Mouse (Mus musculus) testis, postnatal 10 days (tissue): ENCODE measurements around the gene Tmem33.

ENCODE experiments used
- DNase-seq: peaks from one replicate; pipeline ENCODE4 v3.0.0; 2021; ENCODE audit warnings: low spot score

The Tmem33 gene

DNA sequence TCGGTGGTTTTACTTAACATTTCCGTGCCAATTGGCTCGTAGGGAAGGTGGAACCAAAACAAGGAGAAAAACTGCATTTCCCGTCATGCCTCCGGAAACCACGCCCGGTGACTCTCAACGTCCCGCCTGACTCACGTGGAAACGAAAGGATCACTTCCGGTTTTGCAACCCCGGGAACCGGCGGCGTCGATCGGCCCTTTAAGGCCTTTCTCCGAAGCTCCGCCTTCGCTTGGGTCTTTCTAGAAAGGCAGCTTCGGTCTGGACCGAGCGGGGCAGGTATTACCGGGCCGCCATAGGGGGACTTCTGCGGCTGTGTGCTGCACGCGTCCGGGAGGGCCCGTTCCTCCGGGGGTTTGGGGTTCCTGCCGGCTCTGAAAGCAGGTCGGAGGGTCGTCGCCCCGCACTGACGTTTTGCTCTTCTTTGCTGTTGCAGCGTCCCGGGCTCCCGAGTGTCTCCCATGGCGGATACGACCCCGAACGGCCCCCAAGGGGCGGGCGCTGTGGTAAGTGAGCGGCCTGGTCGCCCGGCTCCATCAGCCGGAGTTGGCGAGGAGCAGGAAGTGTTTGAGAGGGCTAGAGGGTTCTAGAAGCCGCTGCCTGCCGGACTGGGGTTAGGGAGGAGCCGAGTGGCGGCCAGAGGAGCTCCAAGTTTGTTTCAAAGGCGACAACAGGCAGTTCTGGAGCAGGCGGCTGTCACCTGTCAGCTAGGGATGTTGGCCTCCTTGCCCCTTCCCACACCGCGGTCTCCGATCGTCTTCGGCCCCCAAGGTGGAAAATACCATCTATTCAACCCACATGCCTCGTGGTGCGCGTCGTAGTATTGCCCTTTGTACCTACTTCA is at the start of gene Tmem33:
Gene Tmem33 (plus strand): TSS at position 35 of the 841 bp plus-strand sequence.
- peak; percentile 88 for DNase-seq

DNA sequence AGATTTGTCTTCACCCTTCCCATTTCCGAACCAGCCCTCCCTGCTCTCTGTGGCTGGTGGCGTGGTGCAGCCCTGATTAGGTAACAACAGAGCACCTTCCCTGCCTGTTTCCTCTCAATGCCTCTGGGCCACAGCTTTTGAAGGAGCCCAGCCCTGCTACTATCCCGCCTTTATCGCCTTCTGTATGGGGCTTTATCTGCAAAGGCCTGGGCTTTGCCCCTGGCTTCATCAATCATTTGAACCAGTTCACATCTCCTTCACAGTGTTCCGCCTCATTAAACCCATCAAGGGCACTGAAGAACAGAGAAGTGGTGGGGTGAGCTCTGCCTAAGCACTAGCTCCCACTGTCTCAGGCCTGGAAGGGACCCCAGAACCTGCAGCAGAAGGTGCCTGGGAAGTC is 47.2 kb upstream of the Tmem33 start:
- DNase-seq, result no peak

DNA sequence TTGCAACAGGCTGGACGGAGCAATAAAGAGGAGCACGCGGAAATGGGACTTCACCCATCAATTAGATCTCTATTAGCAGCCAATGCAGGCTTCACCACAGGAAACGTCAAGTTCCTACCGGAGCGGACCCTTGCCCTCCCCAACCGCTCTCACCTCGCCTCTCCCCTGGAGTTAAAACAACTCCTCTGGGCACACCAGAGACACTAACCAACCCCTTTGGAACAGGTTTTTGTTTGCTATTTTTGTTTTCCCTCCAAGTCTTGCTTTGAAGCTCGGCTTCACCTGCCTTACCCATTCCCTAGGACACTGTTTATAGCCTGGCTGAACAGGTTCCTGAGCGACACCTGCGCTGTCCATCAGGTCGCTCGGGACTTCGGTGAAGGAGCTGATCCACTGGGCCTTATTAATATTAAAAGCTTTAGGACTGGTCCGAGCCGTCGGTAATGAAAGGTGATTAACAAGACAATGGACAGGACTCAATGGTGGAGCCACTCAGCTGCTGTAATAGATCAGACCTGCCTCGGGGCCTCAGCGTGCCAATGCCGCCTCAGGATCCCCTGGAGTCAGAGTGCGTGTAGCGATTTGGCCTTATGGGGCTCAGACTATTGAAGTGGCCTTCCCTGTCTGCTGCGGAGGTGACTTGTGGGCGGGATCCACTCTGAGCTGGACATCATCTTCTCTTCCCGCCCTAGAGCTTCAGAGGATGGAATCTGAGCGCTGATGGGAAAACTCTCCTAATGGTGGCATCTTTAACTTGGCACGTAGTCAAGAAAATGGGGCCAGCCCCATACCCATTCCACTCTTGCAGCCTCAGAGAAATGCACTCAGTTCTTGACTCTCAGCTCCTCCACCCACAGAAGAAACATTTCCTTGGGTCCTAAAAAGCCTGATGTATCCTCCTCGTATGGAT is 45.0 kb upstream of the Tmem33 start:
- no peak for DNase-seq

DNA sequence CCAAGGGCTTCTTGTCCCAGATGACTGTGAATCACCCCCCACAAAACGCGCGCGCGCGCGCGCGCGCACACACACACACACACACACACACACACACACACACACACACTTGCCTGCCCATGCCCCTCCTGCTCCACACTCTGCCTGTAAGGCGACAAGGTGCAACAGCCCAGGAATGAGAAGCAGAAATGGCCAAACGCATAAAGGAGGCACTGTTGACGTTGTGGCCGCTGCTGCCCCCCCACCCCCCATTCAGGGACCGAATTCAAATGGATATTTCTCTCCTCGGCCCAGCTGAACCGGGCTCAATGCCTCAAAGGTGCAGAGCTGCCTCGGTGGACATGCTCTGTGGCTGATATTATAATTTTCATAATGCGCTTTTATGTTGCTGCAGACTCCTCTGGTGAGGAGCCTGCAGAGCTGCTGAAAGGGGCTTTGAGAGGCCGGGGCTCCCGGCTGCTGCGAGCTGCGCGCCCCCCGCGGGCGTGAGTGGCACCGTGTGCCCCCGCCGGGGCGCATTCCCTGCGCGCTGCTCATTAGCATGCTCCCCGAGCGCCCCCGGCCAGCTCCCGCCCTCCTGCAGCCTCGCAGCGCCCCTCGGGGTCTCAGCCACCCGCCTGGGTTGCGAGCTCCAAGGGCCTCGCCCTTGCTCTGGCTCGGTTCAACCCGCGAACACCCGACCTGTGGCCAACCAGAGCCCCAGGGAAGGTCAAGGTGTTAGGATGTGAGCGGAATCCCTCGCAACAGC is 44.2 kb upstream of the Tmem33 start:
- no peak for DNase-seq

DNA sequence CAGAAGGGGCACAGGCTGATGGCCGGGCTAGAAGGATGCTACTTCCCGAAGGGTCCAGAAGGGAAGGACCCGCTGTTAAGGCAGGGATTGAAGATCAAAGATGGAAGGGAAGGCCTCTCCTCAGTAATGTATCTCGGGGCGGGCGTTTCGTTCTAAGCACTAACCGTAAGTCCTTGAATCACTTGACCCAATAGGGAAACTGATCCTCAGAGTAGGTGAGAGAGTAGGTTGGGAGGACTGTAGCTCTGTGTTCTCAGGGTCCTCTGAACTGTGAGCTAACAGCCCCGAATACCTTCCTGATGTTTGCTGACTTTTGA is 43.6 kb upstream of the Tmem33 start:
- no peak for DNase-seq

DNA sequence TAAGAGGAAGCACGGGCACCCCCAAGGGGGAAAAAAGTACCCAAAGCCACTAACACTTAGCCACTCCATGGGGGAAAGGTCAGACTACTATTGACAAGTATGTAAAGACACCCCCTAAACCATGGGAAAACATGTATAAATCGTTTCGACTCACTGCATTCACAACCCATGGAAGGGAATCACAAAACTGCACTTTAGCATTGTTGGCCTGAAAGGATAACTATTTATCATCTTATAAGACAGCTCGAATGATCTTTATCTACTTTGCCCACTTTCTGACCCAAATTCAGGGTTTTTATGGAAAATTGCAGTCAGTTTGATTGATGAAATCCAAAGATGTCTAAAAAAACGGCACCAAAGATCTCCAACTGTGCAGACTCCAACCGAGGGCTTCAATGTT is 38.5 kb upstream of the Tmem33 start:
- DNase-seq, result no peak

DNA sequence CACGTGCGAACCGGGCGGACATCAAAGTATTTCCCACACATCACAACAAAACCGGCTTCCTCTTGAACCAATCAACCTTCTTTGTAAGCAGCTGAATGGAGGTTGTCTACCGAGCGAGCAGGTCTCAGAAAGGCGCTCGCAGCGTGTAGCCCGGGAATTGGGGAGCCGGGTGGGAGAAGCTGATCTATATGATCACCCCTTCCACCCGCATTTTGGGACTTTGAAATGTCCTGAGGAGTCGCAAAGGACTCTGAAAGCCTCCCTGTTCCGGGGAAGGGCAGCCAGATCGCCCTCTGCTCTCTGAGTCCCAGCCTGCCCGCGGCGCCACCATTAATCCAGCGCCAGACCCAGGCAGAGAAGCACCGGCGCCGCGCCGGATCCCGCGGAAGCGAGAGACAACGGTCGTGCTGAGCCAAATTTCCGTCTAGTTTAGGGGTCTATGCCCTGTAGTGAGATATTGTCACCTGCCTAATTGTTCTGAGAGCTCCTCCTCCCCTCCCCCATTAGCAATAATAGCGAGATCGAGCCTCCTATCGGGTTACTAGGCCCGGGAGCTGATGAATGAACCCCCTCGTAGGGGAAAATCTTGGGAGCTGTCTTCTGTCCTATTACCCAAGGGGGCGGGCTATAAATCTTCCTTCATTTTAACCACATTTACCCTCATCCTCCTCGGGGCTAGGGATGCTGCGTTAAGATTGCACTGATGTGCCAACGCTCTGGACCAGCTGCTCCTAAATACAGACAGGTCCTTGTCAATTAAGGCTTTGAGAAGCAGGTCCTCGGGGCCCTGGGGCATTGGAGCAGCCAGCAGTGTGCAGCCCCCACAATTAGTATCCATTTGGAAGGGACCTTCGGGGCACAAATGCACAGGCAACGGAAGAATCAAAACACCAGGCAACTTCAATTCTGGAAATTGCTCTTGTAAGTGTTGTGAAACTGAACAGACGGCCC is 37.6 kb upstream of the Tmem33 start:
- DNase-seq, result no peak

DNA sequence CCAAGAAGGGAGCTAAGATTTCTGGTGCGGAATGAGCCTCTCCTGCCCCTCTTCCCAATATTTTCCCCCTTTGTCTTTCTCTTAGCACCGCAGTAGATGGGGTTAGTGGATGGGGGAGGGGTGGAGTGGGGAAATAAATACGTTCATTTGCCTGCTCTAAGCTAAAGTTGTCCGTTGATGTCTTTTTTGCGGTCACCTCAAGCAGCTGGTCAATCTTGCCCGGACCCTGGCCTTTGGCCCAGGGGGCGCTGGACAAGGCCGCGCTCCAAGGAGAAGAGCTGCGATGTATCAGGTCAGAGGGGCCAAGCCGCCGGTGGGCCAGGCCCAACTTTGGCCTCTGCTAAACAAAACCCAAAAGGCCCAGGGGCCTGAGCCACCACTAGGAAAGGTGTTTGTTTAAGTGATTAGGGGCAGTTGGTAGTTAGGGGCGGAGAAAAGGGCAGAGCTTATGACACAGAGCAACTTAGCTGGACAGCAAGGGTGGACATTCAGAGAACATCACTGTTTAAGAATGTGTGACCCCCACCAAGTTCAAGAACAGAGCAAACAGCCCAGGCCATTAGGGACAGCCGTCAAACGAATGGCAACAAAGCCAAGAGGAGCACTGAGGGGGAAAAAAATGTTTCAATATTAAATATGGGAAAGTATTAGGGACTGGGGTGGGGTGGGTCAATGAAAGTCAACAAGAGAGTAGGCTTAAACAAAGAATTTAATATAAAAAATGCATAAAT is 36.8 kb upstream of the Tmem33 start:
- no peak for DNase-seq

DNA sequence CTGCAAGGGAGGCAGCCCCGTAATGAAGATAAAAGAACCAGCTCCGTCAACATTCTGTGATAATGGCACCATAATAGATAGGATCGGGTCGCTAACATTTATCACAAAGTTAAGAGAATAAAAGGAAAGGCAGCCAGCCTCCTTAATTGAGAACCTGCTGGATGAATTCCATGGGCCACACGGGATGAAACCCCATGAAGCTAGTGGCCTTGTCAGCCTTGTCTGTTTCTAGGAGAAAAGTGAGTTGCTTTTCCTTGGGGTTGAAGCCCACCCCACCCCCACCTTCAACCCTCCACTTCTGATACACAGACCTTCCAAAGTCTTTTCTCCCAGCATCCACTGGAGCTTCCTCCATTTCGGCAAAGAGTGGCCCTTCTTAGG is 36.3 kb upstream of the Tmem33 start:
- no peak for DNase-seq

DNA sequence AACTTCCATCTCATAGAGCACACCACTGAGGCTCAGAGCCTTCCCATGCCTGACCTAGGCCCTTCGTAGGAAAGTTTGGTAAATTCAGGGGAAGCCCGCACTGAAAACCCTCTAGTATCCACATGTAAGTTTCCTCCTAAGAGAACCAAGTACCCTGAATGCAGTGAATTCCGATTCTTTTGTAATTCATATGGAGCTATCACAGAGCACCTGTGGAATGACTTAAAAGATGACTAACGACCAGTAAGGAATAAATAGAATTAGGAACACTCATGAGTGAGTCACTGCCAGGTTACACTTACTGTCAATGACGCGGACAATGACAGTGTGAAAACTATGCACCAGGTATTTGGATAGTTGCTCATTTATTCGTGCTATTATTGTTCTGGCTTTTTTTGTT is 34.6 kb upstream of the Tmem33 start:
- DNase-seq, result no peak

DNA sequence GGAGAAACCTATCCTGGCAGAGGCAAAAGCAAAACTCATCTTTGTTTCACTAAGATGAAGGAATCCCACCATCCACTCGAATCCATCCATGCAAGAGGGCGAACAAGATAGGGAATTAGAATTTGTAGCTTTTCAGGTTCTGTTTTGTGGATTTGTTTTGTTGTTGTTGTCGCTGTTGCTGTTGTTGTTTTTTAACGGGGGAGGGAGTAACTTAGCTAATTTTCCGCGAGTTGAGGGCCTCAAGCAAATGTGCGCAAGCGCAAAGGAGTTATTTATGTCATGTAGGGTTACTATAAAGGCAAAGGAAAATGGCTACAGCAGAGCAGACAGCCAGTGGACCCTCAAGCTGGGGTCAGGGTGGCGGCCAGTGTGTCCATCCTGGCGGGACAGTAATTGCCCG is 33.1 kb upstream of the Tmem33 start:
- DNase-seq, result no peak

DNA sequence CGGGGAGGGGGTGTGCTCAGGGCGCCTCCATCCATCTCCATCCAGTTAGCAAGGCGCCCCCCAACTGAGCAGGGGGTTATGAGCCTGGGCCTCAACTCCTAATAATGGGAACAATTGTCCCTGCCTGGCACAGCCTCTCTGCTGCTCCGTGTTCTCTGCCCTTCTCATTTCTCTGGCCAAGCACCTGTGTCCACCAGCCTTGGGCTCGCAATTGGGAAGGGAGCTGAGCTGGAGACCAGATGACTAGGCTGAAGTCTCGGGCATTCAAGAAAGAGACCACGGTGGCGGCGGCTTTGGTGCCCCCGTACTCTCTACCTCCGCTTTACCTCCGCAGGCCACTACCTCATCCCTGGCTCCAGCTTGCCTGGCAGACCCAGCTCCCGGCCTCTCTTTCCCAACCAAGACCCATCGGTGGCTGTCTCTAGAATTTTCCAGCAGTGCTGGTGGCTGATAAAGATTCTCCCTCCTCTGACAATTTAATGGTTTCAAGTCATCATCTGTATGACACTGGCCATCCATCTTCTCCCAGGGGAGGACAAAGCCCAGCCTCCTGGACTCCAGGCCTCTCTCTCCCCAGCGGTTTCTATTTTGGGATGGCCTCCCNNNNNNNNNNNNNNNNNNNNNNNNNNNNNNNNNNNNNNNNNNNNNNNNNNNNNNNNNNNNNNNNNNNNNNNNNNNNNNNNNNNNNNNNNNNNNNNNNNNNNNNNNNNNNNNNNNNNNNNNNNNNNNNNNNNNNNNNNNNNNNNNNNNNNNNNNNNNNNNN is 32.5 kb upstream of the Tmem33 start:
- no peak for DNase-seq

DNA sequence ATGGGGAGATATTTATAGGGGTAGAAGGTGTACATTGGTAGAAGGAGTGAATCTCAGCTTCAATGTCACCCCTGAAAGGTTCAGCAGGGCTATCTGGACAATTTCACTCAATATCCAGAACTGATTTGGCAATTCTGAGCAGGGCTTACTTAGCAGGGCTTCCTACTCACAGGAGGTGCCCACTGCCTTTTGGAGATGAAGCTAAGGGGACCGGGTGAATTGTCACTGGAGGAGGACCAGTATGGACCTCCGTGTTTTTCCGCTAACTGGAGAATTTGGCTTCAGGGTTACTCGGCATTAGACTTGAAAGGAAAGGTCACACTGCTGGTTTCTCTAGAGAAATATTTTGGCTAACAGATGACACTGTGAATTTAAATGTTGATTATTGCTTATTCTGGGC is 25.7 kb upstream of the Tmem33 start:
- no peak for DNase-seq

DNA sequence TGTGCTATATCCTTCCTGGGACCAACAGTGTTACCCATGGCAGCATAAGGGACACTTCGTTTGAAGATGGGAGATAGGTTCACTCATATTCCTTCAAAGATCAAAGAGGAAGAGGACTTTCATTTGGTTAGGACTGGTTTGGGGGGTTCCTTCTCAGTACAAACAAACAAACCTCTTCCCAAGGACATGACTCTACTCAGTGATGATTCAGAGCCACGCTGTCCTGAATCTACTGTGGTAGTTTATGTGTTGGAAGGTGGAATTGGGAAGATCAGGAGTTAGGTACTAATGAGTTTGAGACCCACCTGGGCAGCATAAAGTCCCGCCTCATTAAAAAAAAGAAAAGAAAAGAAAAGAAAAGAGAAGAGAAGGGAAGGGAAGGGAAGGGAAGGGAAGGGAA is 24.9 kb upstream of the Tmem33 start:
- no peak for DNase-seq

DNA sequence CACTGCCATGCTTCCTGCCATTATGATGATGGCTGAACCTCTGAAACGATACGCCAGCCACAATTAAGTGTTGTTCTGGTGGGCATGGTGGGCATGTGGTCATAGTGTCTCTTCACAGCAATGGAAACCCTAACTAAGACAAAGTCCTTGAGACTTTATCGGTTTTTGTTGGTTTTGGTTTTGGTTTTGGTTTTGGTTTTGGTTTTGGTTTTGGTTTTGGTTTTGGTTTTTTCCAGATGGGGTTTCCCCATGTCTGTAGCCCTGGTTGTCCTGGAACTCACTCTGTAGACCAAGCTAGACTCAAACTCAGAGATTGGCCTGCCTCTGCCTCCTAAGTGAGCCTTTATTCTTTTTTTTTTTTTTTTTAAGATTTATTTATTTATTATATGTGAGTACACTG is 23.8 kb upstream of the Tmem33 start:
- no peak for DNase-seq

DNA sequence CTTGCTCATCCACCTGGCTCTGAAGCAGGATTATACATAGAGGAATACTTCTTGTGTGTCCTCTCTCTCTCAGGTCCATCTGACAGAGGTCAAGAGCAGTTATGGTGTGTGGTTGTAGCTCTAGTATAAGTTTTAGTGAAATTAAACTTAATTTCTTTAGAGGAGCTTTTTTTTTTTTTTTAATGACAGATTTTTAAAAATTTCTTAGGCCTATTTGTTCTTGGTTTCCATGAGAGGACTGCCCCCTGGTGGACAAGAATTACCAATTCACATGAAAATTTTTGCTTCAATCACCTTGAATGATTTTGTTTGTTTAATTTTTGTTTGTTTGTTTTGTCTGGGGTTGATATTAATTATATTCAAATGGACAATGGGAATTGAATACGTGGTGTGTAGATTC is 22.1 kb upstream of the Tmem33 start:
- peak; percentile 53 for DNase-seq

DNA sequence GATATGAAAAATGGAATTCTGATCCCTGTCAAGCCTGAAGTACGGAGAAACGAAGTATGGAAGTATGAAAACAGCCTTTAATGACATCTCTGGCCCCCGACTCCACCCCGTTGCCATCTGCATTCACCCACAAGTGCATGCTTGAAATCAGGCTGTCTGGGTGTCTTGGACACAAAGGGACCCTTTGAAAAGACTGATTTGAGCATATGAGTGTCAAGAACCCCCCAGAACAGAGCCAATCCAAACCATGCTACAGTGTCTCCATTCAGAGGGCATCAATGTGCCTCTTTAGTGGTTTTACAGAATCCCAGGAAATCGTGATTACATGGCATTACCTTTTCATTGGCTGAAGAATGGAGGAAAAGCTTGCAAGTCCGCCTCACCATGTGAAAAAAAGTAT is 18.7 kb upstream of the Tmem33 start:
- DNase-seq, result no peak

DNA sequence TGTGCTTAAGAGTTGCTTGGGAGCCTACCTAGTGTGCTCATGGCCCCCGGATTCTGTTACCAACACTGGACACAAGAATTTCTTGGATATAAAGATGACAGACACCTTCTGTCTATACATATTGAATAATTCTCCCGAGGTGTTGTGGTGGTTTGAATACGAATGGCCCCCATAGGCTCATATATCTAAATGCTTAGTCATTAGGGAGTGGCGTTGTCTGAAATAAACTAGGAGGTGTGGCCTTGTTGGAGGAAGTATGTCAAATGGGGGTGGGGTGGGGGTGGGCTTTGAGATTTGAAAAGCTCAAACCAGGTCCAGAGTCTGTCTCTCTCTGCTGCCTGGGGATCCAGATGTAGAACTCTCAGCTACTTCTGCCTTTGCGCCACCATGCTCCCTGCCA is 17.1 kb upstream of the Tmem33 start:
- DNase-seq, result no peak

DNA sequence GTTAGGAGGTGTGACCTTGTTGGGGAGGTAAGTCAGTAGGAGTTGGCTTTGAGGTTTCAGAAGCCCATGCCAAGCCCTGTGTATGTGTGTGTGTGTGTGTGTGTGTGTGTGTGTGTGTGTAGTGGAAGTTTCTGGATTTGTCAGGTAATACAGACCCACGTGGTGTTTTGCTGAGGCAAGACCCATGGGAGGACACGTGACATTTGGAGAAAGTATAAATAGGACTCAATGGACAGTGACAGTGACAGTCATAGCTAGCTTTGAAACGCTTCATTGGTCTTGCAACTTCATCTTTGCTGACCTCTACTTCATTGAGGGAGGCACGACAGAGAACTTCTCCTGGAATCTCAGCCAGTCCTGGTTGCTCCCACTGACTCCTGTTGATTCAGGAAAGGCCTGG is 8.1 kb upstream of the Tmem33 start:
- DNase-seq, result no peak

DNA sequence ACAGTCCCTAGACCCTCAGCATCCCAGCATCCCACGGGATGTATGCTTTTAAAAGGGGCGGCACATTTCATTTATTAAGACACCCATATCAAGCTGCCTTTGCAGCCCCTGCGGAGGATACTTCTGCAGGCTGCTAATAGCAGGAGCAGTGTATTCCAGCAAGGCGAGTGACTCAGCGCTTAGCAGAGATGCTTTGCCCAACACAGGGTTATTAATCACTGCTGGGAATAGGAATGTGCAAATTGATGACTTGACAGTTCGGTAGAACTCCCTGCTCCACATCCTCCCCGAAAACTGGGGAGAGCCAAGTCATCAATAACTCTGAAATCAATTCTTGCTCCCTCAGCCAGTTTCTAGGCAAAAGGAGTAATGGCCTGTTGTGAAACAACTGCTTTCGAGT is 4.7 kb upstream of the Tmem33 start:
- DNase-seq, result no peak
